Comparison of ENCODE assay signal across 19 mouse cellular contexts in the genomic region with DNA sequence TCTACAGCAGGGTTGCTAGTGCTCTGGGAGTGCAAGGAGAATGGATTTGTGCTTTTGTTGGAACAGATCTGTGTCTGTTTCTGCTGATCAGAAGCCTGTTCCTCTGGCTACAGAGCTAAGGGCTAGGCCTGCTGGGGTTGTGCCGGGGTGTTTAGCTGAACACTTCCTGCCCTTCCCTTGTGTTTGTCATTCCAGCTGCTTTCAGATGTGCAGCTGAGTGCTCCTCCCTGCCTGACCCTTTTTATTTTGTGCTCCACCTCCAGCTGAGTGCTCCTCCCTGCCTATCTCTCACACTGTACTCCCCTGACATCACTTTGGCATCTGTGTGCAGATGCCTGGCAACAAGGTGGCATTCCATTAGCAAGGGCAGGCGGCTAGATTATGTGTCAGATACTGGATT. TPM values are rescaled to one million over a fixed set of nuclear protein-coding genes. Genes with fewer than 3 reads are reported as not detected.
DNase-seq lines count a peak whose midpoint lies in the region; ATAC-seq and TF ChIP-seq lines count a peak whose summit lies in the region.
"Had no signal": no experiment of that assay in that cellular context is flagged by ENCODE, and none has a peak within 500 bp of the region (broad histone marks: within the 10 kb centered on the region; RNA-seq: fewer than 3 reads in every experiment).

No protein-coding gene starts in this region.

- no peak overlapping the region for H3K4me3 ChIP-seq in hindbrain, embryonic 10.5 days
- H3K4me3 ChIP-seq in hindbrain, embryonic 12.5 days: no peak overlapping the region
- H3K4me3 ChIP-seq in stomach, postnatal 0 days (ENCODE audit: low read depth, low read length): no peak overlapping the region
- H3K4me3 ChIP-seq: forebrain, embryonic 13.5 days; kidney, embryonic 15.5 days; limb, embryonic 13.5 days; liver, embryonic 13.5 days; neural tube, embryonic 13.5 days had no signal

- peak overlapping the region; percentile 50; the same call in 1 of the 2 replicates for H3K27ac ChIP-seq in hindbrain, embryonic 10.5 days
- H3K27ac ChIP-seq in hindbrain, embryonic 12.5 days: no peak overlapping the region
- H3K27ac ChIP-seq in stomach, postnatal 0 days (replicated peaks): no peak overlapping the region; the same call in 1 of the 2 replicates
- H3K27ac ChIP-seq: forebrain, embryonic 13.5 days; kidney, embryonic 15.5 days; limb, embryonic 13.5 days; liver, embryonic 13.5 days; neural tube, embryonic 13.5 days had no signal

- no peak overlapping the region for H3K9ac ChIP-seq in hindbrain, embryonic 12.5 days
- no peak overlapping the region for H3K9ac ChIP-seq in stomach, postnatal 0 days (ENCODE audit: low read length)
- H3K9ac ChIP-seq: forebrain, embryonic 13.5 days; kidney, embryonic 15.5 days; limb, embryonic 13.5 days; liver, embryonic 13.5 days had no signal

- no peak for DNase-seq in cerebellum, postnatal 4 days (ENCODE audit: low spot score in 2 of 2)
- DNase-seq in hindbrain, embryonic 10.5 days (ENCODE audit: low spot score): no peak
- peak; percentile 16 for DNase-seq in R1 (ENCODE audit: low read depth, low spot score)
- peak; percentile 12 for DNase-seq in lung, postnatal 14 days
- no peak for DNase-seq in stomach, postnatal 0 days (ENCODE audit: low spot score)
- DNase-seq in neural tube, embryonic 10.5 days (ENCODE audit: extremely low spot score, low spot score): no peak
- DNase-seq: adrenal gland, postnatal 14 days; heart, postnatal 4 days; kidney, postnatal 4 days; liver, embryonic 13.5 days; thymus, postnatal 14 days had no signal

- peaks cover 59% of the 10 kb centered on the region for H3K4me1 ChIP-seq in hindbrain, embryonic 10.5 days (replicated peaks)
- peaks cover 28% of the 10 kb centered on the region for H3K4me1 ChIP-seq in hindbrain, embryonic 12.5 days
- no peaks in the 10 kb centered on the region for H3K4me1 ChIP-seq in stomach, postnatal 0 days (replicated peaks; ENCODE audit: control insufficient read depth, insufficient read depth)

- 68% methylated on average over 2 of the region's 2 CpGs for WGBS in hindbrain, embryonic 10.5 days
- WGBS in hindbrain, embryonic 12.5 days: 51% methylated on average over 2 of the region's 2 CpGs
- 50% methylated on average over 2 of the region's 2 CpGs for WGBS in stomach, postnatal 0 days

- 0 out of 2 replicates have a peak, but pooled peaks have one; percentile 14 for ATAC-seq in cerebellum, adult (ENCODE audit: insufficient number of reproducible peaks, low FRiP score, low TSS enrichment)
- ATAC-seq in hindbrain, embryonic 12.5 days (ENCODE audit: low FRiP score): no peak
- no peak for ATAC-seq in stomach, postnatal 0 days (ENCODE audit: low FRiP score, low TSS enrichment)
- ATAC-seq: activated CD4-positive, CD25-positive, alpha-beta regulatory T cell, adult 4 months; forebrain, embryonic 13.5 days; intestine, embryonic 16.5 days had no signal

- peaks cover 4% of the 10 kb centered on the region; the same call in 1 of the 2 replicates for H3K27me3 ChIP-seq in hindbrain, embryonic 10.5 days (ENCODE audit: insufficient read depth, poor library complexity, severe bottlenecking)
- H3K27me3 ChIP-seq in hindbrain, embryonic 12.5 days: no peaks in the 10 kb centered on the region
- H3K27me3 ChIP-seq in stomach, postnatal 0 days (ENCODE audit: control insufficient read depth, insufficient read depth, low read length): no peaks in the 10 kb centered on the region
- H3K27me3 ChIP-seq: forebrain, embryonic 13.5 days; kidney, embryonic 15.5 days; limb, embryonic 13.5 days; liver, embryonic 13.5 days; neural tube, embryonic 13.5 days had no signal

- no peak for TF ChIP-seq CTCF in stomach, postnatal 0 days (IDR thresholded peaks at IDR 0.05; ENCODE audit: low read depth)

- H3K36me3 ChIP-seq in hindbrain, embryonic 10.5 days: no peaks in the 10 kb centered on the region
- H3K36me3 ChIP-seq in hindbrain, embryonic 12.5 days: no peaks in the 10 kb centered on the region
- H3K36me3 ChIP-seq in stomach, postnatal 0 days (ENCODE audit: control insufficient read depth, insufficient read depth, low read length): no peaks in the 10 kb centered on the region
- H3K36me3 ChIP-seq: kidney, embryonic 15.5 days; liver, embryonic 13.5 days; neural tube, embryonic 13.5 days had no signal

- TF ChIP-seq EP300 in stomach, postnatal 0 days (optimal IDR thresholded peaks at IDR 0.05): no peak

- H3K4me2 ChIP-seq in hindbrain, embryonic 12.5 days (replicated peaks): no peak overlapping the region
- no peak overlapping the region for H3K4me2 ChIP-seq in stomach, postnatal 0 days (replicated peaks; ENCODE audit: low read depth)
- H3K4me2 ChIP-seq: forebrain, embryonic 13.5 days; kidney, embryonic 15.5 days; limb, embryonic 13.5 days; liver, embryonic 13.5 days; neural tube, embryonic 13.5 days had no signal

- H3K9me3 ChIP-seq in hindbrain, embryonic 10.5 days: no peaks in the 10 kb centered on the region
- no peaks in the 10 kb centered on the region for H3K9me3 ChIP-seq in hindbrain, embryonic 12.5 days (replicated peaks)
- H3K9me3 ChIP-seq in stomach, postnatal 0 days (ENCODE audit: control insufficient read depth, low read length): no peaks in the 10 kb centered on the region
- H3K9me3 ChIP-seq: forebrain, embryonic 13.5 days; kidney, embryonic 15.5 days; limb, embryonic 13.5 days; liver, embryonic 13.5 days; neural tube, embryonic 13.5 days had no signal

RNA-seq across cellular contexts. Expression of gene Fbln2, which starts 28.3 kb away (rescaled TPM):
- polyA plus RNA-seq in hindbrain, embryonic 10.5 days (2016; fragmentation: Nextera tagmentation; extraction: Ambion mirVana): 28.5 and 32.2 TPM in 2 replicates
- 100 and 102 TPM in 2 replicates for polyA plus RNA-seq in hindbrain, embryonic 12.5 days (2016; fragmentation: Nextera tagmentation; extraction: Ambion mirVana)
- polyA plus RNA-seq in stomach, postnatal 0 days (2015; fragmentation: Nextera tagmentation; extraction: Ambion mirVana): 29.5 and 32.1 TPM in 2 replicates

Comparison
In these comparisons a context has a peak if more than half of its experiments do, and no peak if none do; other contexts are left out.
1. DNase-seq: peak in R1 (single experiment) and lung, postnatal 14 days (single experiment); none in cerebellum, postnatal 4 days (0 of 2), hindbrain, embryonic 10.5 days (single experiment), stomach, postnatal 0 days (single experiment) and neural tube, embryonic 10.5 days (single experiment).